Mouse (Mus musculus) lung, postnatal 14 days (tissue): Measurements from ENCODE around the gene Prkcq.

Experiments
- DNase-seq: peaks from one replicate; pipeline ENCODE4 v3.0.0; 2021

Gene Prkcq

DNA sequence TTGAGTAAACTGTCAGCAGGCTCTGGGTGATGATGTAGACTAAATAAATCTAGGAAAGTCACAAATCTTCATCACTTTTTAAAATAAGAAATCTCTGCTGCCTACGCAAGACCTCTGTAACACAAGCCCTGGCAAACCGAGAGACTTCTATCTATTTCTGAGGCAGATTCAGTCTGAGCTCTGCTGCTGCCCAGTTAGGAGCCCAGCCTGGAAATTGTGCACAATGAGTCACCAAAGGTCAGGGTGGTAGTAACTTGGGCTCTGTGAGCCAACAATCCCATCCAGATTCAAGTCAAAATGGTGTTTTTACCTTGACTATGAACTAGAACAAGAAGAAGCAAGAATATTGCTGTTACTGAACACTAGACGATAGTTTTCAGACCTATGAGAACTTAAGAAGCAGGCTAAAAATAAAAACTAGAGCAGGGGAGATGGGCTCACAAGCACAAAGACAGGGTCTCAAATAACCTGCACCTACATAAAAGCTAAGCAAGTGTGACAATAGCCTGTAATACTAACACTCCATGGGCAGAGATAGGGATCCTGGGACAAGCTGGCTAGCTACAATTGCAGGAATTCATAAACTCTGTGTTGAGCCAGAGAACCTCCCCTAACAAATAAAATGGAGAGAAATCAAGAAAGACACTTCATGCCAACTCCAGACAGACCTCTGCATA lies 53.0 kb downstream of the Prkcq start:
- no peak for DNase-seq

DNA sequence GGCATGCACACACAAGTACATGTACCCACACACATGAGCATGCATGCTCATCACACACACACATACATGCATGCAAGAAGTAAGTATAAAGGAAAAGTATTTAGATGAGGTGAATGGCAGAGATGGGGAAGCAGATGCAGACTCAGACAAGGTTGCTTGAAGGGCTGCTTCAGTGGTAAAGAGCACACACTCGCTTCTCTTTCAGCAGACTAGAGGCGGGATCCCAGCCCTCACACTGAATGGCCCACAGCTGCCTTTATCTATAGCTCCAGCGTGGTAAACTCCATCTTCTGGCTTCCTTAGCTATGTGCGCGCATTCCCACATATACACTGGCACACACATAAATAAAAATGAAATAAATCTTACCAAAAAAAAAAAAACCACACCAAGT lies 53.6 kb downstream of the Prkcq start:
- DNase-seq: no peak

DNA sequence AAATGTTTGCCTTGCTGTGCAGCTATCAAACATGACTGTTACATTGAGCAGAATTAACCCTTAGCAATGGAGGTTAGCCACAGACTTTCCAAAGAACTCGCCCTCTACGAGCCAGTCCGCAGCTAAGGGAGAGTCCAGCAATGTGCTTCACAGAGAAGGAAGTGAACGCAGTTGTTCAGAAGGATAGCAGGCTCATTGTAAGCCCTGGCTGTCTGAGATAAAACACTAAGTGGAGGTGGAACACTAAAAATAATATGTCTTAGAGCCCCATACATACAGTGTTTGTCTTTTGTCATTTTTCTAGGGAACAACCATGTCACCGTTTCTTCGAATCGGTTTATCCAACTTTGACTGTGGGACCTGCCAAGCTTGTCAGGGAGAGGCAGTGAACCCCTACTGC lies 54.6 kb downstream of the Prkcq start:
- DNase-seq: no peak

DNA sequence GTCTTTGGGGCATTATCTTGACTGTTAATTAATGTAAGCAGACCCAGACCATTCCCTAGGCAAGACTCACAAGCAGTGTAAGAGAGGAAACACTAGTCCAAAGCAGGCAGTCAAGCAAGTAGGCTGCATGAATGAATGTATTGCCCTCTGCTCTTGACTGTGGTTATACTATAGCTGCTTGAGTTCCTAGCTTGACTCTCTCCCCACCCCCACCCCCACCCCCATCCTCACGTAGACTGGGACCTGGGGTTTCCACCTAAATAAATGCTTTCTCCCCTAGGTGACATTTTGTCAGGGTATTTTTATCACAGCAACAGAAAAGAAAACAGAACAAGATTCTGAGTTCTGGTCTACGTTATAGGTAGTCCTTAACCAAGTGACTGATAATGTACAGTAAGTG lies 57.2 kb downstream of the Prkcq start:
- DNase-seq: no peak

DNA sequence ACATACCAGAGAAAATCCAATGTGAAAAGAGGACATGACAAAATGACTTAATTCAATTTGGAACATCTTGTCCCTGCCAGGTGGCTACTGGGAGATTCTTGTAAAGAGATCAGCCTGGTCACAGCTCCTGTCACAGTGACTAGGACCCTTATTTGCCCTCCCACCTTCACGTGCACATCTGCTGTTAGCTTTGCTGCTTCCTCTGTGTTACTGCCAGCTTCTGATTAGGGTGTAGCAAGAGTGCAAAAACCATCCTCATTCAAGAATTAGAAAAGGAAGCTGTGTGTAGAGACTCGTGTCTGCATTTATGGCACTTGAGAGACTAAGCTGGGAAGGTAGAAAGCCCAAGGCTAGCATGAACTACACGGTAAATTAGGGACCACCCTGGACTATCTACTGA lies 59.2 kb downstream of the Prkcq start:
- no peak for DNase-seq

DNA sequence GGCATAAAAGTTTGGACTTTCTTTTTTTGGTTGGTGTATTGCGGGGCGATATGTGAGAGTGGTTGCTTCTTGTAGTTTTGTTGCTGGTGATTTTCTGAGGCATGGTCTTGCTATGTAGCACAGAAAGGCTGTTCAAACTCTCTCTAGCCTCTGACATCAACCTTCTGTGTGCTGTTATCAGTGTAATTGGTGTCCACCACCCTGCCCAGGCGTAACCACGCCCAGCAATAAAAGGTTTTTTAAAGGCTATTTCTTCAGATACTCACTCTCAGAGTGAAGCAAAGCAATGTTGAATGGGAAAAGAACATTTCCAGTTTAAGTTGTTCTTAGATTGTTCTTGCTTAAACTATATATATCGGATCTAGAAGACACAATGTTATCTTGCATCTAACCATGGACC lies 60.1 kb downstream of the Prkcq start:
- no peak for DNase-seq

DNA sequence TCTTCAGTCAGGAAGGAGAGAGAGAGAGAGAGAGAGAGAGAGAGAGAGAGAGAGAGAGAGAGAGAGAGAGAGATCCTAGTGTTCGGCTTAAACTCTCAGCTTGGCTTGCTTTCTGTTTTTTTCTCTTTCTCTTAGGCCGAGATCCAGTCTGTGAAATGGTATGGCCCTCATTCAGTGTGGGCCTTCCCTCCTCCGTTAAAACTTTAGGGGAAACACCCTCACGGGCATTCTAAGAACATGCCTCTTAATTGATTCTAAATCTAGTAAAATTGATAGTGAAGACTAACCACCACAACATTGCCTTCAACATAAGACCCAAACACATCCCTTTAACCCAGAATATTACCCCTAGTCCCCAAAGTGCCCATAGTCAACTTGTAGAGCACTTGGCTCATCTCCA lies 66.3 kb downstream of the Prkcq start:
- DNase-seq: no peak

DNA sequence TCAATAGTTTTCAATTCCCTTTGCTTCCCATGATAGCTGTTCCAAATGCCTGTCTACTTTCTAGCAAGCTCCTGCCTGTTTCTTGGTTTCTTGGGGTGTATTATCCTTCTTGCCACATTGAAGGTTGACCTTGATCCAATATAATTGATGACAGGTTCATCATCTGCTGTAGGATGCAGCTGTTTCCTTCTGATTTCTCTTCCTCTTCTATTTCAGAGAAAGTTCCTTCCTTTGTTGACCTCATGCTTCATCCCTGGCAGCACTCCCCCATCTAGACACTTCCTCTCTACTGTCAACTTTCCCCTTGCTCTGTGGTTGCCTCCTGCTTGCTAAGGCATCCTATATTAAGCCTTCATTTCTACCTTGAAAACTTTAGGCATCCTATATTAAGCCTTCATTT lies 67.6 kb downstream of the Prkcq start:
- no peak for DNase-seq

DNA sequence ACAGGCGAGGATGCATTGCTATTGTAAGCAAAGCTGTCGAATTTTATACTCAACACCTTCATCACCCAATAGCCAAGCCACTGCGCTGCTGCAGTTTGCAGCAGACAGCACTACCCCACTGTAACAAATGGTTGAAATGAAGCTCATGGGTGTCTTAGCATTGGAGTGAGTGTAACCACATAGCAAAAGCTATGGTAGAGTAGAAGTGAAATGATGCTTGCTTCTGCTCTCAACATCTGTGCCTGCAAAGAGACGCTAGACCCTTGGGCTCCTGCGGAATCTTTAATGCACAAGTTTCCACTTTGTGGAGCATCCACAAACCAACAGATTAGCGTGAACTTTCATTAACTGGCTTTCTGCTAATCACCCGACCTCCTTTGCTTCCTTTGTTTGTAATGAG lies 74.0 kb downstream of the Prkcq start:
- DNase-seq: no peak

DNA sequence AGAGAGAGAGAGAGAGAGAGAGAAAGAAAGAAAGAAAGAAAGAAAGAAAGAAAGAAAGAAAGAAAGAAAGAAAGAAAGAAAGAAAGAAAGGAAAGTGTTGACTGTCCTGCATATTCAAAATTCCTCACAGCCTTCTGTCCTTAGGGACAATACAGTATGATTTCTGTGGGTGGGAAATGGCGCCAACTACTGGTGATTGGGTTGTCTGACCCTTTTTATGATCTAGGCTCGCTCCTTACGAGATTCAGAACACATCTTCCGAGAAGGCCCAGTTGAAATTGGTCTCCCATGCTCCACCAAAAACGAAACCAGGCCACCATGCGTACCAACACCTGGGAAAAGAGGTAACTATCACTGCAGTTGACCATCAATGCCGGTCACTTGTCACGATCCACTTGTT lies 82.0 kb downstream of the Prkcq start:
- DNase-seq: peak; percentile 70

DNA sequence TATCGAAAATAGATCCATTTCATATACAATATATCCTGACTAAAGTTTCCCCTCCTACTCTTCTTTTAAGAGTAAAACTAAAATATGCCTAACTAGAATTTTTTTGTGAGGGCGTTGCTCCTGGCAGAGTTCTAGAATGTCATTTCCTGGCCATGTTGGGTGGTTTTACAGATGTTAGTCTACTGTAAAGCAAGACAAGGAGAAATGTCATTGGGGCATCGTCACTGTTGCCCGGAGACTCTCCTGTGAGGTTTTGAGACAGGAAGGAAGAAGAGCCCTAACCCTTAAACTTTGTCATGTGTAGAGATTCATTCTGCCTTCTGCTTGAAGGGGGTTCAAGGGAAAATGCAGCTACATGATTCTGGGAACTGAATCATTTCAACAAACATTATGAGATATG lies 82.5 kb downstream of the Prkcq start:
- no peak for DNase-seq

DNA sequence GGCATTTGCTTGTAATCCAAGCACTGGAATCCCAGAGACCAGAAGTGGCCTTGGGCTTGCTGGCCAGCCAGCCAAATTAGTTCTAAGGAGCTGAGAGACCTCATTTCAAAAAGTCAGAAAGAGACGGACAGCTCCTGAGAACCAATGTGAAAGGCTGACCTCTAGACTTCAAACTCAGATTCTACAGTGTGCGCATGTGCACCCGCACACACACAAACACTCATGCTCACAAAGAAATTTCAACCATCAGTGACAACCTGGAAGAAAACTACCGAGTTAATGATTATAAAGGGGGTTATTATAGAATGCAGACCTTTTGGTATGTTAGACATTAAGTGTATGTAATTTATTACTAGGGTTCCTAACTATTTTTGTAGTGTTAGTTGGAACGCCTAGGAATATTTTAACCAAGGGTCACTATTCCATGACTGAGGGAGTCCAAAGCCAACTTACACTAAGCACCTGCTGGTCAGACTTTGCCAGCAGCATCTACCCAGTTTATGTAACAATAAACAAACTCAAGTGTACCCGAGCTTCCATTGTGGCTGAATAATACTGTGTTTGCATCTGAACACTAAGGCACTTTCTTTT lies 85.4 kb downstream of the Prkcq start:
- no peak for DNase-seq

DNA sequence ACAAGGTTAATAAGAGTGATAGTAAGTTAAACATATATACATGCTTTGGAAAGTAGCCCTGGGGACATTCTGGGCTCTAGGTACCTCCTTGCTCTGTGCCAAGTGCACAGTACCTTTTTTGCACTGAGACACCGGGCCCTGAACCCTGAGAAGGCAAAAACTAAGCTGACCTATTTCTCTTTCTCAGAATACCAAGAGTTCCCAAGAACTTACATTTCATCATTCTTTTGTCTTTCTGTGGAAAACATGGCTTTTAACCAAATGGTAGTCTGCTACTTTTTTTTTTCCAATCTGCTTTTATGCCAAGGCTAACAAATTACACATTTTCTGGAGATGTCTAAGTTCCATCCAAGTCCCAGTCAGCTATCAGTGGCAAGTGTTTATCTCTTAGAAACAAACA lies 86.3 kb downstream of the Prkcq start:
- no peak for DNase-seq

DNA sequence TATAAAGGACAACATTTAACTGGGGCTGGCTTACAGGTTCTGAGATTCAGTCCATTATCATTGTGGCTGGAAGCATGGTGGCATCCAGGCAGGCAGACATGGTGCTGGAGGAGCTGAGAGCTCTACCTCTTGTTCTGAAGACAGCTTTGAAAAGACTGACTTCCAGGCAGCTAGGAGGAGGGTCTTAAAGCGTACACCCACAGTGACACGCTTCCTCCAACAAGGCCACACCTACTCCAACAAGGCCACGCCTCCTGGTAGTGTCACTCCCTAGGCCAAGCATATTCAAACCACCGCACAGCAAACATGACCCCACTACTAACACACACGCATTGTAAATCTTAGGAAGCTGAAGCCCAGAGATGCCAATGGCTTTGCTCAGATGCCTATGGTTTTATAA lies 87.5 kb downstream of the Prkcq start:
- no peak for DNase-seq

DNA sequence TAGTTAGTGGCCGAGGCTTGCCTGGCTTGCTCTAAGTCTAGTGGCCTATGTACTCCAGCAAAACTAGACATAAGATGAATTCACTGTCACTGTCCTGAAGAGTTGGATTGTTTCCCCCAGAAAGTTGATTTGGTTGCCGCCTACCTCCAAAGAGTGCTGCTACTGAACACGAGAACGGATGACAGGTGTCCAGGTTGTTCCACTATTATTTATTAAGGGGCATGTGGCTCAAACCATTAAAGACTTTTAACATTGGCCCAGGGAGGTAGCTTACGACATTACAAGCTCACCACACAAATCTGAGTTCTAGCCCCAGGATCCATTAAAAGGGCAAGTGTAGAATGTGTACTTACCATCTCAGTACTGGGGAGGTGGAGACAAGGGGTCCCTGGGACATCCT lies 92.9 kb downstream of the Prkcq start:
- DNase-seq: no peak

DNA sequence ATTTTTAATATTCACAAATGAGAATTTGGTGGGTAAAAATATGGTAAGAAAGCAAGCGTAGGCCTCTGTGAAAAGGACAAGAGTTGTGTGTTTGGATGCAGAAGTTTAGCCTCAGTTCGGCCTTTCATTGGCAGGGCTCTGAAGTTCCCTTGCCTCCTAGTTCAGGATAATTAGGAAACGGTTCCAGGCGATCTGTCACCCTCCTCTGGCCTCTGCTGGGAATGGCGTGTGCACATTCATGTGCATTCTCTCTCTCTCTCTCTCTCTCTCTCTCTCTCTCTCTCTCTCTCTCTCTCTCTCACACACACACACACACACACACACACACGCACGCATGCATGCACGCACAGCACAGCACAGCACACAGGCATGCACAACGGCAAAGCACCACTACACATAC lies 93.5 kb downstream of the Prkcq start:
- DNase-seq: no peak

DNA sequence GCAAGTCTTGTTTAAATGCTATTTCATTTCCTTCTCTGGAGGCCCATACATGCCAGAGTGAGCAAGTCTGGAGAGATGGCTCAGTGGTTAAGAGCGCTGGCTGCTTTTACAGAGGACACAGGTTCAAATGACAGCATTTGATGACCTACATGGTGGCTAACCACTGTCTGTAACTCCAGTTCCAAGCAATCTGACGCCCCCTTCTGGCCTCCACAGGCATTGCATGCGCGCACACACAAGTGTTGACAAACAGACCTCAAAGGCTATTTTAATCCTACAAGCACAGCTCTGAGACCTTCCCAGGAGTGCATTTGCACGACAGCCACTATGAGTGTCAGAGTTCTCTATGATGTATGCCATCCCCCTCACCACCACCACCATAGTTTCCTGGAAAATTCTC lies 94.4 kb downstream of the Prkcq start:
- DNase-seq: no peak

DNA sequence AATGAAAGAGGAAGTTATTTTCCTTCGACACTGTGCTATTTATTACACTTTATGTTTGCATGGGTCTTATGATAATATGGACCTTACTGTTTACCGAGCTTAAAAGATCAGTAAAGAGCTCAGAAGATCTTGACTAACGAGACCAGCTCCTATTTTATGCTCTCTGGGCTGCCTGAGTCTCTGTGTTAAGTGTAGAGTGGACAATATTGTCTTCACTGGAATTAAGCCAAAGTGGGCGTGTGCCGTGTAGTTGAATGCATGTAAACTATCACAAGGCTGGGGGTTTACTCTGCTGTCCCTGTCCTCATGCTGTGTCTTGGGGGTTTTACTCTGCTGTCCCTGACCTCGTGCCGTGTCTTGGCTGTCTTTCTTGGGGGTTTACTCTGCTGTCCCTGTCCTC lies 107.1 kb downstream of the Prkcq start:
- DNase-seq: no peak

DNA sequence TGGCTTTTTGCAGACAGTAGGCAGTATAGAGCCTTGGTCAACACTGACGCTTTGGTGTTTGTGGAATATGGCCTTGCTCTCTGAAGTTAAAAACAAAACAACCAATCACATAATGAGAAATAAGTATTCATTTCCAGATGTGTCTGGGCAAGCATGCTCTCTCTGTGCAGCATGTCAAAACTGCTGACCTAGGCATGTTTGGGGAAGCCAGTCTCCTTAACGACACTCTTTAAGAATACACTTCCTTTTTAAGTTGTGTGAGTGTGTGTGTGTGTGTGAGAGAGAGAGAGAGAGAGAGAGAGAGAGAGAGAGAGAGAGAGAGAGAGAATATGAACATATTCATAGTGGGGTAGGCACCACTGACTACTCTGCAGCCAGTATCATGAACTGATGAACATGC lies 108.3 kb downstream of the Prkcq start:
- no peak for DNase-seq

DNA sequence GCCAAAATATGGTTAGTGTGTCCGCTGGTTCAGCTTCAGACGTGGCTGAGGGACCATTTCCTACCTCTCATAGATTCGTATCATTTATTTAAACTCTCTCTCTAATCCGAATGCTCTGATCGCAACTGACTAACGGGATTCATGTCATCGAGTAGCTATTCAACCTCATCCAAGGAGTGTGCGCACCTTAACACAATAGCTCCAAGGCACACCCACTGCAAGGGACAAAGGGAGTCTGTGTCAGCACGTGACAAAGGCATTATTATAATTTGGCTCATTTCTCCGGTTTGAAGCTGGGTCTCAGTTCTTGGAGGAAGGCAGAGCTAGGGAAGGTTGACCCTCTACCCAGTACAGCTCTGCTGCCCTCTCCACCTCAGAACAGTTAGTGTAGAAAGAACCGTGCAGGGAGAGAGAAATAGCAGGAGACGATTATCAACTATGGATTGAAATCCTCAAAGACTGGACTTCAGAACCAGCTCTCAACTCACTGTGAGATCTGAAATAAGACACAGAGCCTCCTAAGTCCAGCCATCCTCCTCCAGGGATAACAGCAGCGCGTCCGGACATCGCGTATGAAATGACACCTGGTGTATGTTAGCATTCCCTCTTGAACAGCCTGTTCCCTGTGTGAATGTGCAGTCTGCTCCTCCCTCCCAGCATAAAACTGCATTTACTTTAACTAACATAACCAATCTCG lies 116.1 kb downstream of the Prkcq start:
- DNase-seq: no peak

DNA sequence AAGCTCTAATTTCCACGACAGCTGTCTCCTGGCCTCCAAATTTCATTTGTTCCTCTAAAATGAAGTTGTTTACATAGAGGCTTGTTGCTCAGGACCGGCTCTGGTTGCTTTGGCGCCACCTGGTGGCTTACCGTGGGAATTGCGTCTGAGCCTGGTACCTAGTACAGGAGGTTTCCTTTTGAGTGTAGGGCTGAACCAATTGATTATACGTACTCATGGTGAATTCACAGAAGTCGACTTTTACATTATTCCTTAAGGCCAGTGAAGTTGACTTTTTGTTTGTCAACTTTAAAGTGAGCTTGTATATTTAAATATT lies 116.6 kb downstream of the Prkcq start:
- DNase-seq: peak; percentile 87

DNA sequence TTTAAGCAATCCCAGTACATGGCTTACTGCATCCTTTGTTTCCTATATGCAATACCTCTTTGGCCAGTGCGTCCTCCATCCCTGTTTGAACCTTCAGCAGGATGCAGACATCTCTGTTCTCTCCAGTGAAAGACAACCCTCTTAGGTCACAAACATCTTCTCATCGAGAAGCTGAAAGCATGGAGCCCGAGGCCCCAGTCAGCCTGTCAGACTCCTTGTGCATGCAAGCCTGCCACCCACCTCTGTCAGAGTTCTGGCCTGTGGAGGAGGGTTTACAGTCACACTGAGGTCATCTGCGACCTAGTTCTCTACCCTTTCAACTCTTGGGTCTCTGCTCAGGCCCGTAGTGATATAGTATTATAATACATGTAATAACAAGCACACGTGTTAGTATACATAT lies 119.0 kb downstream of the Prkcq start:
- no peak for DNase-seq

DNA sequence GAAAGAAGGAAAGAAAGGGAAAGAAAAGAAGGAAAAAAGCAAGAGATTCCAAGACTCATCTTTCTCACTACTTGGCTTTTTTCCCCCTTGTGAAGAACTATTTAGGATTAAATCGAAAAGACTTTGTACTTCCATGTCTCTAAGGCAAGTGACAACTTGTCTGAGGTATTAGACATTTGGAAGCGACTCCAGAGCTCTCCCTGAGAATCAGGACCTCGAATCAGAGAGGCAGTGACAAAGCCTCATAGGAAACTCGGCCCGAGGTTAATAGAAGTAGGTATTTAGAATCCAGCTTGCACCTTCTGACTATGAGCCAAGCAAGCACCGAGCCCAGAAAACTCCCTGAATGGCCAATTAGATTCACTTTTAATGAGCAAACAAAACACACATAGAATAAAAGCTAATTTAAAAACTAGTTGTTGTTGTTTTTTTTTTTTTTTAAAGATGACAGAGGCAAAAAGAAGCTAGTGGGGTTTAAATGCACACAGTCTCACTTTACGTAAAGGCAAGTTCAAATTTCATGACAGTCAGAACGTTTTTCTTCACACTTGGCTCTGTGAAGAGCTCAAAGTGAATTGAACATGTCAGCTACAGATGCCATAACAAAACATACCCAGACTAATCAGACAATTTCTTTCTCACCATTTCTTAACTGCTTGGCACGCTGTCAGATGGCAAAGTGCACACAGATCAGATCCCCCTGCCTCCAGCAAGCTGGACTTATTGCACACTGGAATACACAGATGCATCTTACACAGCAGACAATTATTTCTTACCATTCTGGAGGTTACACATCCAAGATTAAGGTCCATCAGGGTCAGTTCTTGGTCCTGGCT lies 119.9 kb downstream of the Prkcq start:
- DNase-seq: no peak

DNA sequence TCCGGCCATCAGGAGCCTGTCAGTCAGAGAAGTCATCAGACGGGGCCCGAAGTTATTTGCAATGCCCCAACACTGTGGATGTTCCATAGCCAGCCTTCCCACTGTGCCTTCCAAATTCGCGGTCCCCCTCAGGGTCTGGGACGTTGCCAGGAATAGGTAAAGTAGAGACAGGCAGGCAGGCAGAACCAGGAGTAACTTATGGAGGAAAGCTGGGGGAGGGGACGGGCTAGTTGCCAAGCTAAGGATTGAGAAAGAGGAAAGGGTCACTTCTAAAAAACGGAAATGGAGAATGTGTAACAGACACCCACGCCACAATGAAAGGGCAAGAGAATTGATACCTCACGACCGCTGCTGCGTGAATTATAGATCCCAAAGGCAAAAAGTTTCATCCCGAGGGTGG lies 121.2 kb downstream of the Prkcq start:
- DNase-seq: peak; percentile 7
